Mouse (Mus musculus) cerebellum, adult 2 months (tissue): ENCODE results near the gene Vsnl1. TPM values are rescaled to one million over a fixed set of nuclear protein-coding genes. Genes with fewer than 3 reads are reported as not detected.
A peak's percentile ranks its signal among the peaks of the same experiment; 100 is the strongest.

Source experiments
- DNase-seq, 2 experiments: peaks; one replicate each; pipeline ENCODE4 v3.0.0; 2021
- H3K27ac ChIP-seq: fragments of 200-500 bp; 2 replicates; pipeline ENCODE4 v1.5.1; 2012; ENCODE audit warnings: low read length, control low read depth, inconsistent platforms; ENCODE audit not compliant: insufficient read depth
- H3K27me3 ChIP-seq: fragments of 200-500 bp; 2 replicates; pipeline ENCODE4 v1.6.1; 2012; ENCODE audit warnings: inconsistent platforms, mild to moderate bottlenecking, low read length, moderate library complexity; ENCODE audit not compliant: control insufficient read depth, insufficient read depth
- H3K4me1 ChIP-seq: fragments of 200-500 bp; 2 replicates; pipeline ENCODE4 v1.6.1; 2011; ENCODE audit warnings: low read length; ENCODE audit not compliant: control insufficient read depth, insufficient read depth
- H3K4me3 ChIP-seq: fragments of 200-500 bp; replicated peaks from 2 replicates; pipeline ENCODE3; 2011; ENCODE audit warnings: mild to moderate bottlenecking, low read depth, low read length, control low read depth; ENCODE audit not compliant: insufficient read depth
- CTCF ChIP-seq: fragments of 200-500 bp; IDR thresholded peaks from 2 replicates; pipeline ENCODE4 v1.5.1; 2011; ENCODE audit warnings: low read depth, mild to moderate bottlenecking, control low read depth, low read length, moderate library complexity, borderline replicate concordance; ENCODE audit not compliant: insufficient read depth
- POLR2A ChIP-seq: fragments of 200-500 bp; IDR thresholded peaks from 2 replicates; pipeline ENCODE4 v1.6.1; 2011; ENCODE audit warnings: low read length, control low read depth, borderline replicate concordance; ENCODE audit not compliant: insufficient read depth
- WGBS: fragments of 180-500 bp; shearing (Covaris S2); methylation state at CpG from one replicate; pipeline ENCODE4 v1.1.7; 2018; 5-methylcytosine and 5-hydroxymethylcytosine counted together
- polyA plus RNA-seq: library from polyadenylated mRNA; depleted of rRNA; stranded (reverse); fragments of >200 nt; gene quantifications from 2 replicates; pipeline ENCODE4 v1.2.3, GENCODE M21; 2012

The Vsnl1 gene
- polyA plus RNA-seq, 1 experiment, result 543 TPM

- Histone ChIP-seq H3K4me3 (no peak overlapping the region), H3K4me1 (peaks cover 50% of the 10 kb centered on the region), H3K27ac (peak overlapping the region; percentile 80; the same call in 1 of the 2 replicates), H3K27me3 (no peaks in the 10 kb centered on the region)
- peak; percentile 79 to 95 for DNase-seq
- 16% methylated on average over 6 of the region's 6 CpGs for WGBS
- TF ChIP-seq POLR2A (no peak), CTCF (no peak)
Measured at GRCm38 (mm10) chr12:11398791-11399190, 37.6 kb downstream of the Vsnl1 start.

- DNase-seq, result no peak
- Histone ChIP-seq H3K27me3 (no peaks in the 10 kb centered on the region), H3K27ac (peak overlapping the region; percentile 38), H3K4me3 (no peak overlapping the region), H3K4me1 (peaks cover 56% of the 10 kb centered on the region)
- WGBS, result 37% methylated on average over 5 of the region's 5 CpGs
- no peak for TF ChIP-seq CTCF
- no peak for TF ChIP-seq POLR2A
Measured at GRCm38 (mm10) chr12:11397029-11397428, 39.4 kb downstream of the Vsnl1 start.

GRCm38 (mm10) chr12:11395470-11395869 is 40.9 kb downstream of the Vsnl1 start:
- 4% methylated on average over 2 of the region's 2 CpGs for WGBS
- peaks cover 67% of the 10 kb centered on the region for H3K4me1 ChIP-seq
- peak; percentile 94 to 97 for DNase-seq
- H3K27me3 ChIP-seq, result no peaks in the 10 kb centered on the region
- peak overlapping the region; percentile 38; the same call in 1 of the 2 replicates for H3K27ac ChIP-seq
- TF ChIP-seq CTCF, result no peak
- H3K4me3 ChIP-seq, result no peak overlapping the region

- Histone ChIP-seq H3K4me1 (peaks cover 57% of the 10 kb centered on the region), H3K4me3 (no peak overlapping the region), H3K27me3 (no peaks in the 10 kb centered on the region), H3K27ac (peak overlapping the region; percentile 19; the same call in 1 of the 2 replicates)
- 67% methylated on average over 1 of the region's 1 CpGs for WGBS
- no peak for TF ChIP-seq POLR2A
- no peak for TF ChIP-seq CTCF
- no peak for DNase-seq
Measured at GRCm38 (mm10) chr12:11392525-11392924, 43.9 kb downstream of the Vsnl1 start.

GRCm38 (mm10) chr12:11391244-11391949 is 45.0 kb downstream of the Vsnl1 start:
- H3K27me3 ChIP-seq, result no peaks in the 10 kb centered on the region
- DNase-seq, result peak; percentile 76 to 80
- H3K4me1 ChIP-seq, result peaks cover 50% of the 10 kb centered on the region
- H3K27ac ChIP-seq, result no peak overlapping the region
- WGBS, result 29% methylated on average over 7 of the region's 7 CpGs
- H3K4me3 ChIP-seq, result no peak overlapping the region
- TF ChIP-seq POLR2A (no peak), CTCF (no peak)

GRCm38 (mm10) chr12:11389141-11389540 is 47.3 kb downstream of the Vsnl1 start:
- Histone ChIP-seq H3K4me3 (no peak overlapping the region), H3K27me3 (no peaks in the 10 kb centered on the region), H3K4me1 (peaks cover 40% of the 10 kb centered on the region), H3K27ac (no peak overlapping the region)
- 93% methylated on average over 7 of the region's 7 CpGs for WGBS
- TF ChIP-seq POLR2A (no peak), CTCF (no peak)
- DNase-seq, result no peak

GRCm38 (mm10) chr12:11384754-11385153 is 51.7 kb downstream of the Vsnl1 start:
- H3K4me1 ChIP-seq, result peaks cover 14% of the 10 kb centered on the region
- no peak overlapping the region for H3K27ac ChIP-seq
- no peak for TF ChIP-seq POLR2A
- TF ChIP-seq CTCF, result no peak
- WGBS, result 20% methylated on average over 1 of the region's 1 CpGs
- H3K27me3 ChIP-seq, result no peaks in the 10 kb centered on the region
- H3K4me3 ChIP-seq, result no peak overlapping the region
- no peak for DNase-seq

- no peak overlapping the region for H3K4me3 ChIP-seq
- peak in 1 of 2 experiments; percentile 54 for DNase-seq
- H3K27me3 ChIP-seq, result no peaks in the 10 kb centered on the region
- WGBS, result 20% methylated on average over 2 of the region's 2 CpGs
- no peak for TF ChIP-seq POLR2A
- no peak for TF ChIP-seq CTCF
- peaks cover 5% of the 10 kb centered on the region for H3K4me1 ChIP-seq
- H3K27ac ChIP-seq, result no peak overlapping the region
Measured at GRCm38 (mm10) chr12:11379396-11379795, 57.0 kb downstream of the Vsnl1 start.
